Mouse (Mus musculus) CD4-positive, CD25-positive, alpha-beta regulatory T cell, adult 2 months (primary cell): Measurements from ENCODE around the gene Cavin3.
"Not testable (repeated sequence)": the region's sequence is repeated elsewhere in the genome, so short reads cannot be mapped to it uniquely, and the experiment has no call there.

Experiments used
- DNase-seq: peaks from one replicate; pipeline ENCODE4 v3.0.0-alpha.2; 2012; ENCODE audit warnings: low read depth, low spot score

Cavin3 gene

GRCm38 (mm10) chr7:105480561-105481504 lies 1.3 kb downstream of the Cavin3 start:
- no peak for DNase-seq

- no peak for DNase-seq
Measured at GRCm38 (mm10) chr7:105480081-105480480, 2.0 kb downstream of the Cavin3 start.

- no peak for DNase-seq
Measured at GRCm38 (mm10) chr7:105479232-105479631, 2.9 kb downstream of the Cavin3 start.

- DNase-seq = no peak
Measured at GRCm38 (mm10) chr7:105478344-105478743, 3.8 kb downstream of the Cavin3 start.

- DNase-seq = peak; percentile 4
Measured at GRCm38 (mm10) chr7:105477841-105478240, 4.3 kb downstream of the Cavin3 start.

- DNase-seq = no peak
Measured at GRCm38 (mm10) chr7:105477433-105477700, 4.7 kb downstream of the Cavin3 start.

- DNase-seq = no peak
Measured at GRCm38 (mm10) chr7:105476683-105477432, 5.2 kb downstream of the Cavin3 start.

- DNase-seq = no peak
Measured at GRCm38 (mm10) chr7:105475396-105475949, 6.6 kb downstream of the Cavin3 start.

- no peak for DNase-seq
Measured at GRCm38 (mm10) chr7:105474771-105475315, 7.3 kb downstream of the Cavin3 start.

GRCm38 (mm10) chr7:105472607-105473006 lies 9.5 kb downstream of the Cavin3 start:
- DNase-seq = no peak

- DNase-seq = not testable (repeated sequence)
Measured at GRCm38 (mm10) chr7:105465505-105465904, 16.6 kb downstream of the Cavin3 start.

- no peak for DNase-seq
Measured at GRCm38 (mm10) chr7:105458546-105458945, 23.6 kb downstream of the Cavin3 start.

GRCm38 (mm10) chr7:105453345-105453744 lies 28.8 kb downstream of the Cavin3 start:
- DNase-seq = not testable (repeated sequence)

GRCm38 (mm10) chr7:105445076-105445475 lies 37.0 kb downstream of the Cavin3 start:
- DNase-seq = no peak

GRCm38 (mm10) chr7:105441426-105441825 lies 40.7 kb downstream of the Cavin3 start:
- no peak for DNase-seq

- no peak for DNase-seq
Measured at GRCm38 (mm10) chr7:105437979-105438772, 43.9 kb downstream of the Cavin3 start.

GRCm38 (mm10) chr7:105434798-105435197 lies 47.3 kb downstream of the Cavin3 start:
- no peak for DNase-seq

GRCm38 (mm10) chr7:105433859-105434258 lies 48.2 kb downstream of the Cavin3 start:
- no peak for DNase-seq

GRCm38 (mm10) chr7:105432058-105432457 lies 50.0 kb downstream of the Cavin3 start:
- no peak for DNase-seq
